Mouse (Mus musculus) kidney, postnatal 25 days (tissue): ENCODE results near the gene Ttyh1.
A peak's percentile ranks its signal among the peaks of the same experiment; 100 is the strongest.
"Not testable (repeated sequence)": the region's sequence is repeated elsewhere in the genome, so short reads cannot be mapped to it uniquely, and the experiment has no call there.

ENCODE experiments used
- DNase-seq, 2 experiments: peaks; one replicate each; pipeline ENCODE4 v3.0.0; 2021; ENCODE audit warnings: mixed read lengths in 2 of 2

Ttyh1 gene

GRCm38 (mm10) chr7:4144766-4145551 lies 25.8 kb downstream of the Ttyh1 start:
- no peak for DNase-seq

DNA sequence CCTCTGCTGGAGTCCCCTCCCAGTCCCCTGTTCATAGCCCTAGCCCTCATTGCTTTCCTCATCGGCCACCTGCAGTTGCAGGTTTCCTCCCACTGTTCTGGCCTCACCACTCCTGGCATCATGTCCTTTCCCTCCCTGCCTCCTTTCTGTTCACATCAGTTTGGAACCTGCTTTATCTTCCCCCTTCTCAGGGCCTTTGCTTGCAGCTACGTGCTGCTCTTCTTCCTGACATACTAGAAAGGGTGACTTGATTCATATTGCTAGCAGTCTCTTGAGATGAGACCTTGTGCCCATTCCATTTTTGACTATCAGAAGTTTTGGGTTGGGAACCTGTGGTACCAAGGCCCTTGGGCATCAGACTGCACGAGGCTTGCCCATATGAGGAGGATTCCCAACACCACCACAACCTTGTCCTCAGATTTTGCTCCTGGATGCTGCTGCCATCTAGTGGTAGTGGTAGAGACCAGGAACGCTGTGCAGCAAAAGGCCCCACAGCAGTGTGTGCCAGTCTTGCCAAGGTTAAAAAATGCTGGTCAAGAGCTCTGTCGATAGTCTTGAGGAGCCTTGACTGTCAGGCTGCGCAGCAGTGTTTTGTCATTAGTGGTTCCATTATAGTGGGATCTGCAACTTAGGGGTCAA lies 26.5 kb downstream of the Ttyh1 start:
- DNase-seq = peak; percentile 67 to 73

DNA sequence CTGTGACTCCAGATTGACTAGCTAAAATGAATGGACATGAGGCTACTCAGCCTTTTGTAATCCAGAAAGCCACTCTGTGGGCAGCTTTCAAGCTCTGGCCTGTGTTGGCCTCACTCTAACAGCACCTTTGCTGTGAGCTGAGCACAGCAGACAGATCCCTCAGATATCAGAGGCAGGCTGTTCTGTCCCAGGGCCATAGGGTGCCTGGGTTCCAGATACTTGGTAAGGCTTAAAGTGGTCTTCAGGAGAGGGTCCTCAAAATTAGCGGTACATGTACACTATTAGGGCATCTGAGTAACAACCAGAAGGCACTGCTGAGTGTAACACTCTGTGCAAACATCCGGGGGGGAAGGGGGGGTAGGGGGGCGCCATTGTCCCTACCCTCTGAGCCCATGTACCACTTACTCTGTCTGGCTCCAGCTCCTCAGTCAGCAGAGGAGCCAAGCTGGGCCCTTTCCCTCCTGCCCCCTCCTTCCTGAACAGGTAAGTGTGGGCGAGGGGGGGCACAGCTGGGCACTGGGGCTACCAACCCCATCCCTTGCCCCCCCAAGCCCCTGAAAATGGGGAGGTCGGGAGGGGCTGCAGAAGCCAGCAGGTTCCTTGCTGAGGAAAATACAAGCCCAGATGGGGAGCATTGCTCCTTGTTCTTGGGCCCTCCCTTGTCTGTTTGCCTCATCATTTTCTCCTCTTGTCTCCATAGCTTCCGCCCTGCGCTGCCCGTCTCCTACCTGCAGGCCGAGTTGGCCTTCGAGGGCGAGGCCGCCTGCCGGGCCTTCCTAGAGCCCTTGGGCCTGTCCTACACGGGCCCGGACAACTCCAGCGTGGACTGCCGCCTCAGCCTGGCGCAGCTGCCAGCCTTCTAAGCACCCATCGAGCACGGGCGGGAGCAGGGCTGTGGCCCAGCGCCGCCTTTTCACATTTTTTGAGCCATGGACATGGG lies 27.3 kb downstream of the Ttyh1 start:
- DNase-seq = no peak

GRCm38 (mm10) chr7:4147371-4147770 lies 28.2 kb downstream of the Ttyh1 start:
- no peak for DNase-seq

DNA sequence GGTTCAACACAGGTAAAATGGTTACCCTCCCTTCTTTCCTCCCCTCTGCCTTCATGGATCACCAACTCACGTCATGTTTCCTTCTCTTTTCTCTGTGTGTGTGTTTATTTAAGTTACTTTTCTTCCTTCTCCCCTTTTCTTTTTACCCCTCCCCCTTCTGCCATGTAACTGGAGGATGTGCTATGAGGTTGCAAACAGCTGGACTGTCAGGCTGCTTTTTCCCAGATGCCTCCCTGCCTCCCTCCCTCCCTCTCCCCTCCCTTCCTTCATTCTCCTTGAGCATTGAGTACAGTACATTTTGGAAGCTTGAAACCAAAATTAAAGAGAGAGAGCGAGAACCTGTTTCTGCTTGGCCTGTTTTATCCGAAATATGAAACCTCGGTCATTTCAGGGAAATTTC lies 28.6 kb downstream of the Ttyh1 start:
- DNase-seq = no peak

DNA sequence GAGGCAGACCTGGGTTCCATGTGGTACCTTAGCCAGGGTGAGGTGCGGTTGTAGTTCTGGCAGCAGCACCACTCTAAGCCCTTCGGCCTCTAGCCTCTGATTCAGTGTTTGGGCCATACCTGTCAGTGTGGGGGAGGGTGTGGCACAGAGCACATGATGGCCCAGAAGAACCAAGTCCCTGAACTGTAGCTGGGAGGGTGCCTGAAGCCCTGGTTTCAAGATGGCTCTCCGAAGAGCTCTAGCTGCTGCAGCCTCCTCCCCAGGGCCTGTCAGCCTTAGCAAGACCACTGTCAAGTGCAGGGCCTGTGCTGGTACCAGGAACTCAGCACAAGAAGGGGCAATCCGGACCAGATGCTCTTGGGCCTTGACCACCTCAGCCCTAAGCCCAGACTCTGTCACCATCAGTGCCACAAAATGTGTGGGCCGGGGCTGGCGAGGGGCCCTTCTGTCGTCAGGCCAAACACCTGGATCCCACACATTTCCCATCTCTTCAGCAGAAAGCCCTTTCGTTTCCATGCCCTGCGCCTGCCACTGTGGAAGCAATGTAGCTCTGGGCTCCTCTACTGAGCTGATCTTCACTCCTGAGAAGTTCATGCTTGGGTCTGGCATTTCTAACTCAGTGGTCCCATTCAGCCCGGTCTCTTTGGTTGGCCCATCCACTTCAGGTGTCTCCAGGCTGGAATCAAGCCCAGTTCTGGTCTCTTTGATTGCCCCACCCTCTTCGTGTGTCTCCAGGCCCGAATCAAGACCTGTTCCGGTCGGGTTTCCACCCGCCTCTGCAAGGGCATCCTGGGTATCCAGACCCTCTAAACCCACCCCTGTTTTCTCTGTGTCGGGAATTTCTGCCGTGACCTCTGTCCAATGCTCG lies 29.4 kb downstream of the Ttyh1 start:
- DNase-seq = no peak

DNA sequence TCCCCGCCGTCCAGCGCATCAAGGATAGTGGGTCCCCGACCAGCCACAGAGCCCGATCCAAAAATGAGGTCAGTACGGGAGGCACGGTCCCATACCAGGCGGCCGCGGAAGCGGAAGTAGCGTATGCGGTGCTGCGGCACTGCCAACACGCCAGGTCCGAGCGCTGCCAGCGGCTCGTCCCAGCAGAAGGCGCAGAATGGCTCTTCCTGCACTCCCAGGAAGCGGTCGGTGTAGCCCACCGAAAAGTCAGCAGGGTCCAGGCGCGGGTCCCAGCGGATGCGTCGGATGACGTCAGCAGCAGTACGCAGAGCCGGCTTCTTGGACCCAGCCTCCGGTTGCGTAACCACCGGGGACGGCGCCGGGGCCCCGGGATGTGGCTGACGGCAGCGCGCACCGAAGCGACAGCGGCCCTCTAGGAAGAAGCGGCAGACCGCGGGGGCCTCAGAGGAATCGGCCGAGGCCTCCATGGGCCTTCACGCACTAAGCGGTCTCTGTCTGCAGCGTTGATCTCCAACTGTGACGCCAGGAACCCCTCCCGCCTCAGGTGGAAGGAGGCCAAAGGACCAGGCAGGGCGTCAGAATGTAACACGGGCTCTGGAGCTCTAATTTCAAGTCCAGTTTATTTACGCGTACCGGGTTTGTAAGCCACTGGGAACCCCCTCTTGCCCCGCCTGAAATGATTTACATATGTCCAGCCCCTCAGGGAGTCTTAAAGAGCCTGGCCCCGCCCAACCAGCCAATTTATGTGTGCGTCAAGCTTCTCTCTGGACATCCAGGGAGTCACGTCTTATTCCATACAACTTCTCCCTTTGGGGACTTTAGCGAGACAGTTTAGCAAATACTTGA lies 30.2 kb downstream of the Ttyh1 start:
- DNase-seq = peak; percentile 87 to 91

DNA sequence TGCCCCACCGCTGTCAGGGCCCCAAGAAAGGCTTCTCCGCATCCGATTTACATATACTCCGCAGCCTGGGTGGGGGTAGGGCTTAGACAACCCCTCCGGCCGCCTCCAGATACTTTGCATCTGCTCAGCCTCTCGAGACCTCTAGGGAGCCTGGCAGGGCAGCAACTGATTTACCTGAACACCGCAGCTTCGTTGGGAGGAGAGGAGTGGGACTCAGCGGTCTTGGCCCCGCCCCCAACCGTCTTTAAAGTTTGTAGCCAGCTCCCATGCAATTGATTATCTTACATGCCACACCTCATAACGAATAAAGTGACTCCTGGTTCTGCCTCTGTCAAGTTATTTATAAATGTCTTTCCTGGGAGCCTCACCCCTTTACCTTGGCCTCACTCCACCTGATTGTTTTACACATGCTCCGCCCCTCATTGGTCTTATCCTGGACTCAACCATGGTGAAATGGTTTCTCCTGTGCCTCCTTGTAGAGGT lies 30.9 kb downstream of the Ttyh1 start, which contains the start of gene Leng9:
TSS of gene Leng9 (minus strand) at position 316 of the 483 bp plus-strand sequence.
- DNase-seq = peak; percentile 60 to 74

- peak; percentile 85 to 93 for DNase-seq
These were observed 31.6 kb downstream of the Ttyh1 start for GRCm38 (mm10) chr7:4150811-4151221.

GRCm38 (mm10) chr7:4151241-4151640 lies 32.0 kb downstream of the Ttyh1 start:
- DNase-seq = peak in 1 of 2 experiments; percentile 40

DNA sequence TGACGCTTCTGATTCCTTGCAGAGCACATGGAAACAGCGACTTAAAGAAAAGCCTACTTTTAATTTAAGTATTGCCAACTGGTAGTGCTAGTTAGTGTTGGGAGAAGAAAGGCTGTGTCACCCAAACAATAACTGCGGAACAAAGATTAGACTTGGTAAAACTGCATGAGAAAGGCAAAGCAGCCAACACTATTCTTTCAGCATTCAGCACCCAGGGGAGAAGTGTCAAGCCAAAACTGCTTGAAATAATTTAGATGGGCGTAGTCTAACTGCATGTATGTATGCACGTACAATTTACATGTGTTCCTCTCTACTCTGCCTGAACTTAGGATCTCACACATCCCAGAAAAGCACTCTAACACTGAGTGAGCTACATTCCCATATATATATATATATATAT lies 35.1 kb downstream of the Ttyh1 start:
- no peak for DNase-seq

DNA sequence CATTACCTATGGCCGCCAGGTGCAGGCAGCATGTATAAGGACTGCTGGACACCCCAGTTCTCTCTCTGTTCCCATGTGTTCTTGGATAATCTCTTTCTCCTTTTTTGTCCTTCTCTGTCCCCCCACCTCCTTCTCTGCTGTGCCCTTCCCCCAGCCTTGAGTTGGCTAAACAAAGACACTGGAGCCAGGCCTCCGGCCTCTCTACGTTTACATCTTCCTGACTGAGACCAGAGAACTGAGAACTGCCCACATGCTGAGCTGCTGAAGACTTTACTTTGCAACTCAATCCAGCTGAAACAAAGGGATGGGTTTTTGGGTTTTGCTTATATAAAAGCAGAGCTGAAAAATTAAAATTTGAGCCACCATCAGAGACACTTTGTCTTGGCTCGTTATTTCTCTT lies 35.8 kb downstream of the Ttyh1 start:
- DNase-seq = no peak

- not testable (repeated sequence) for DNase-seq
These were observed 42.4 kb downstream of the Ttyh1 start for GRCm38 (mm10) chr7:4161596-4161995.

DNA sequence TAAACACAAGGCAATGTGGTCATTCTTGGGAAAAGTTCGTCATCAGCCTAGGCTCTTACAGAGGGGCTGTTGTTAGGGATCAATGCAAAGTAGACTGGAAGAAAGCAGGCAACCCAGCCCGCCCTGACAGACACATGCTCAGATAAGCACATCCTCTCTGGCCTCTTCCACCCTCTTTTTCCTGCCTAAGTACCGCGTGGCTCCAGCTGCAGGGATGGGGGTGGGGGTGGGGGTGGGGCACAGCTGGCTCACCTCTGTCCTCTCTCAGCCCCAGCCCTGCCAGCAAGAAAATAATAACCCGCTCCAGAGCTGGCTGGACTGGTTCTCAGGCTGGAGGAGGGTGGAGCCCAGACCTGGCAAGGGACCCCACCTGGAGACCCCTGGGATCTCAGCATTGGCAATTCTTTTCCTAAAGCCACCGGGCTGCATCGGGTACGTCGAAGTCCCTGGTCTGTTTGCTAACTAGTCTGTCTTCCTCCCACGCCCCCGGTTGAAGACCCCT lies 44.4 kb downstream of the Ttyh1 start:
- DNase-seq = peak in 1 of 2 experiments; percentile 64

- DNase-seq = peak; percentile 61 to 84
These were observed 45.1 kb downstream of the Ttyh1 start, which contains the start of gene Cdc42ep5 for GRCm38 (mm10) chr7:4164090-4164910. TSS of gene Cdc42ep5 (minus strand) at chr7:4164860.

DNA sequence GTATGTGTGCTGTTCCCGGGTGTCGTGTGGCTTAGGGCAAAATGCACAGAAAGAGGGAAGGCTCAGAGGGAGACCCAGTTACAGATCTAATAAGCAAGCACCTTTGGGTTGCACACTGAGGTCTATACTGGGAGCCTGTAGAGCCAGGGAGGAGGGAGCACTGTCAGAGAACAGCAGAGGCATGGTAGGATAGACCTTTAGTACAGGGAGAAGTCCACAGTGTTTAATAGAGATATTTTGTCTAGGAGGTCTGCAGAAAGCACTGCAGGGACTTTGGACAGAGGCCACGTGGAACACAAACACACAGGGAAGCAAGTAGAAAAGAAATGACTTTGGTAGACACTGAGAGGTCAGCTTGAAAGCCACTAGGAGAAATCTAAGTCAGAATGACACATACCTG lies 46.1 kb downstream of the Ttyh1 start:
- peak; percentile 56 to 73 for DNase-seq

DNA sequence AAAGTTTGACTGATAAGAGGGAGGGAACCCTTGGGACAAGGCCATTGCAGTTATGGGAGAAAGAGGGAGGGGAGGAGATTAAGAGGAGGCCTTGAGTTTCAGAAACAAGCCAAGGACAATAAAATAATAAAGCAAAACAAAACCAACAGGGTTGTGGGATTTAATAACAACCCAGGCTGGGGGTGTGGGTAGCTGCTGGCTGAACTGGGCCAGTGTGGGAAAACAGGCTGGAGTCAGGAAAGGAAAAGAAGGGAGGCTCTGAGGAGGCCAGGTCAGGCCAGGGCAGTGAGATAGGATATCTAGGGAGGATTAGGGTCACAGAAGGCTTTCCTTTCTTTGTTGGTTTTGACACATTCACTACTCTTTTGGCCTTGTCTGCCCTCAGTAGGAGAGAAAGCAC lies 47.9 kb downstream of the Ttyh1 start:
- DNase-seq = peak in 1 of 2 experiments; percentile 39

DNA sequence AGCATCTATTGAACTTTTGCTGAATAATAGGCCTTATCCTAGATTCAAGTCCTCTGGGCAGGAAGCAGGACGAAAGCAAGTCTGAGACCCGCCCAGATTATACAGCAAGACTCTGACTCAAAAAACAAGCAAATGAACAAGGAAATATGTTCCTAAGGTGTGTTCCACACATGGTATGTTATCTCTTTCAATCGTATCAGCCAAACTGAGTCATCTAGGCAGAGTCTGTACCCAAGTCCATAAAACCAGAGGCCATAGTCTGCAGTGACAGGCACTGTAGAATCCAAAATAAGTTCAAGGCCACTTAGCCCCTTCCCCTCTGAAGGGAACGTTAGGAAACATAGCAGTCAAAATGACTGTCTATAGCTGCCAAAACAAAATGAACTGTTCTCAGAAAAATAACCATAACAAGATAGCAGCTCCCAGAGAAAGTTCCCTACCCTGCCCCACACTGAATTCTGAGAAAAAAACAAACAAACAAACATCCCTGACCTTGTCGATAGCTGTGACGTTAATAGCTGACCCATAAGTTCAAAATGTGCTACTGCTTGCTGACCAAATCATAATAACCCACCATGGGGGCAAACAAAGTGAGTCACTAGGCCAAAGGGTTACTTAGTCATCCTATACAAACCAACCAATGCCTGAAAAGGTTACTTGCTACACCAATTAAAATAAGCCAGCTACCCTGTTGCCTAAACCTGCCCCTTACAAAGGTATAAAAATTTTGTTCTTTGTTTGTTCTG lies 51.2 kb downstream of the Ttyh1 start:
- no peak for DNase-seq

GRCm38 (mm10) chr7:4178438-4178837 lies 59.2 kb downstream of the Ttyh1 start:
- DNase-seq = peak; percentile 46 to 52
